Mouse (Mus musculus): ENCODE measurements around the gene Nipal3. TPM values are rescaled to one million over a fixed set of nuclear protein-coding genes. Genes with fewer than 3 reads are reported as not detected.

Nipal3 gene
- polyA plus RNA-seq, 1 experiment from 2014 or later = 5.1 TPM

- Histone ChIP-seq H3K9ac (no peak overlapping the region), H3K36me3 (no peaks in the 10 kb centered on the region), H3K4me3 (no peak overlapping the region), H3K4me2 (no peak overlapping the region), H3K27ac (replicated peaks) (no peak overlapping the region), H3K4me1 (replicated peaks) (peaks cover 12% of the 10 kb centered on the region), H3K27me3 (peaks cover 6% of the 10 kb centered on the region; the same call in 1 of the 2 replicates), H3K9me3 (peaks cover 11% of the 10 kb centered on the region)
- 76% methylated on average over 3 of the region's 3 CpGs for WGBS
- ATAC-seq (ENCODE audit: low read depth) = no peak
These were observed 5.0 kb upstream of the Nipal3 start for GRCm38 (mm10) chr4:135499831-135500230.

GRCm38 (mm10) chr4:135498136-135498535, 3.3 kb upstream of the Nipal3 start:
- no peak for ATAC-seq (ENCODE audit: low read depth)
- Histone ChIP-seq H3K27ac (replicated peaks) (no peak overlapping the region), H3K4me3 (no peak overlapping the region), H3K27me3 (peaks cover 6% of the 10 kb centered on the region; the same call in 1 of the 2 replicates), H3K9ac (no peak overlapping the region), H3K4me1 (replicated peaks) (peaks cover 22% of the 10 kb centered on the region), H3K9me3 (peaks cover 11% of the 10 kb centered on the region), H3K4me2 (no peak overlapping the region), H3K36me3 (no peaks in the 10 kb centered on the region)
- 83% methylated on average over 6 of the region's 6 CpGs for WGBS

DNA sequence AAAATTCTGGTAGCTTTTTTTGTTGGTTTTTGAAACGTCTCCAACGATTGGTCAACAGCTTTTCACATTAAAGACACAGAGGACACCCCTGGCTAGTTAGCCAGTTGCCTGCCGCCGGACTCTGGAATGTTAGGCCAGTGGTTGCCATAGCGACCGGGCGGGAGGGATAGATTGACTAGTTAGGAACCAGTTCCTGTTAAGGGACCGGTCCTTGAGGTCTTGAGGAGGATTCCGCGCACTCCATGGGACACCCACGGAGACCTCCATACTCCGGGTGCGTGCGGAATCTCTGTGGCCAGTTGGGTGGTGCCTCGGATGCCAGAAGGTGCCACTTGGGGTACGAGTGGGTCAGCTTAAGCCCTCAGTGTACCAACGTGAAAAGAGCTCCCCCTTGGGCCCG, 972 bp upstream of the Nipal3 start:
- H3K36me3 ChIP-seq = peaks cover under 1% of the 10 kb centered on the region; the same call in 1 of the 2 replicates
- peaks cover 25% of the 10 kb centered on the region for H3K4me1 ChIP-seq (replicated peaks)
- peaks cover 6% of the 10 kb centered on the region for H3K27me3 ChIP-seq
- no peak for ATAC-seq (ENCODE audit: low read depth)
- peaks cover 8% of the 10 kb centered on the region for H3K9me3 ChIP-seq
- 13% methylated on average over 18 of the region's 18 CpGs for WGBS
- 0 out of 2 replicates have a peak overlapping the region, but pooled peaks have one; percentile 71 for H3K4me3 ChIP-seq
- H3K27ac ChIP-seq (replicated peaks) = no peak overlapping the region
- no peak overlapping the region for H3K9ac ChIP-seq
- H3K4me2 ChIP-seq = peak overlapping the region; percentile 97

DNA sequence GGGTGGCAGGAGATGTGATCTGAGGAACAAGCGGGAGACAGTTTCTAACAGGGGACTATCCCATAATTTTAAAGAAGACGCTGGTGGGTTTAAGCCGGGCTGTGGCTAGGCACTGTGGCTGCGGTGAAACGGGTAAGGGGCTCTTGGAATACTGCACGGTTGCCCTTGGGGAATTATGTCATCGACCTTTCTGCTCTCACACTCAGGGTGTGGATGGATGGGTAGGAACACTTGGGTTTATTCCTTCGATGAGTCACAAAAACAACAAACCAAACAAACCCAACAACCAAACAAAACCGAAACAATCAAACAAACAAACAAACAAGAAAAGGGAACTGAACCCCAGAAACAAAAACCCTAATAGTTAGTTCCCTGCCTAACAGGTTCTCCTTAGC, 556 bp upstream of the Nipal3 start:
- Histone ChIP-seq H3K36me3 (peaks cover 5% of the 10 kb centered on the region; the same call in 1 of the 2 replicates), H3K4me3 (peak overlapping the region; percentile 71), H3K4me2 (peak overlapping the region; percentile 97), H3K9ac (peak overlapping the region; percentile 71; the same call in 1 of the 2 replicates), H3K4me1 (replicated peaks) (peaks cover 25% of the 10 kb centered on the region), H3K9me3 (peaks cover 4% of the 10 kb centered on the region), H3K27me3 (peaks cover 6% of the 10 kb centered on the region), H3K27ac (replicated peaks) (no peak overlapping the region)
- WGBS = 19% methylated on average over 9 of the region's 9 CpGs
- no peak for ATAC-seq (ENCODE audit: low read depth)

DNA sequence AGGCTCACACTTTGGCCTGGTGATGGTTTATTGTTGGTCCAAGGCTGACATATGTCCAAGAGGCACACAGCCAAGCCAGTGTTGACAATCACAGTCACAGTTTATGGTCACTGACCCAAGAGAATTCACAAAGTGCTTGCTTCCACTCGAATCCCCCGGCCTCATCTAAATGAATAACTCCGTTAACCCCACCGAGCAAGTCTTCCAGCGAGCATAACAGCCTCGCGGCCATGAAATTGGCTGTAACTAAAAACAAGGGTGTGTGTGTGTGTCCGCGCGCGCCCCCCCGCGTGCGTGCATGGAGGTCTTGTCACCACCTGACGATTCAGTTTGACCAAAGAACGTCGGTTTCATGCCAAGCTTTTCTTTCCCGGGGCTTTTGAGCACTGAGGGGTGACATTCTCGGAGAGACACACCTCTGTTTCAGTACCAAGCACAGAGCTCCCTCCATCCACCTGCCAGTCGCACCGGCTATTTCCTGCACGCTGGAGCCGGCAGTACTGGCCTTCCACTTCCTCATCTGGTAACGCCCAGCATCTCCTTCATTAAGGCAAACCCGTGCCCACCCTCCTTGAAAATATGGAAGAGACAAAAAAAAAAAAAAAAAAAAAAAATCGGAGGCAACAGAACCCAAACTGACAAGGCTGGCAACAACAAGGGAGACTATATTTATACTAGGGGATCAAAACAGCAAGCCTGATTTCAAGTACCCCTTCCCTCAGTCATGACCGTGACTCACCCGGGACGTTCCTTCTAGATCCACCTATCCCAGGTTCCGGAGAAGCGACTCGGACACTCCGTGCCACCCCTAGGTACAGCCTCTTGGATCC, 932 bp downstream of the Nipal3 start:
- Histone ChIP-seq H3K27me3 (peaks cover 6% of the 10 kb centered on the region), H3K4me1 (replicated peaks) (peaks cover 25% of the 10 kb centered on the region), H3K36me3 (peaks cover 20% of the 10 kb centered on the region), H3K9ac (peak overlapping the region; percentile 71), H3K27ac (replicated peaks) (peak overlapping the region; percentile 49; the same call in 1 of the 2 replicates), H3K9me3 (no peaks in the 10 kb centered on the region), H3K4me2 (peak overlapping the region; percentile 97), H3K4me3 (peak overlapping the region; percentile 71)
- ATAC-seq (ENCODE audit: low read depth) = peak; percentile 12; the same call in 1 of the 2 replicates
- WGBS = under 1% methylated on average over 33 of the region's 33 CpGs

- Histone ChIP-seq H3K4me2 (peak overlapping the region; percentile 97), H3K27me3 (peaks cover 6% of the 10 kb centered on the region), H3K9me3 (no peaks in the 10 kb centered on the region), H3K9ac (peak overlapping the region; percentile 71), H3K27ac (replicated peaks) (peak overlapping the region; percentile 49; the same call in 1 of the 2 replicates), H3K4me3 (peak overlapping the region; percentile 71), H3K4me1 (replicated peaks) (peaks cover 25% of the 10 kb centered on the region), H3K36me3 (peaks cover 24% of the 10 kb centered on the region)
- peak; percentile 3; the same call in 1 of the 2 replicates for ATAC-seq (ENCODE audit: low read depth)
- 50% methylated on average over 4 of the region's 4 CpGs for WGBS
These were observed 1.6 kb downstream of the Nipal3 start for GRCm38 (mm10) chr4:135493271-135493670.

GRCm38 (mm10) chr4:135489256-135489655, 5.6 kb downstream of the Nipal3 start:
- H3K4me3 ChIP-seq = no peak overlapping the region
- H3K9ac ChIP-seq = no peak overlapping the region
- H3K27me3 ChIP-seq = no peaks in the 10 kb centered on the region; the same call in 1 of the 2 replicates
- peaks cover 24% of the 10 kb centered on the region for H3K36me3 ChIP-seq
- H3K27ac ChIP-seq (replicated peaks) = no peak overlapping the region
- WGBS = 90% methylated on average over 7 of the region's 7 CpGs
- peaks cover 18% of the 10 kb centered on the region for H3K4me1 ChIP-seq (replicated peaks)
- ATAC-seq (ENCODE audit: low read depth) = no peak
- no peaks in the 10 kb centered on the region for H3K9me3 ChIP-seq
- no peak overlapping the region for H3K4me2 ChIP-seq

- H3K27ac ChIP-seq (replicated peaks) = no peak overlapping the region
- H3K27me3 ChIP-seq = no peaks in the 10 kb centered on the region
- no peak overlapping the region for H3K4me2 ChIP-seq
- peaks cover 30% of the 10 kb centered on the region for H3K36me3 ChIP-seq
- WGBS = 87% methylated on average over 11 of the region's 11 CpGs
- no peak overlapping the region for H3K9ac ChIP-seq
- H3K9me3 ChIP-seq = no peaks in the 10 kb centered on the region
- H3K4me3 ChIP-seq = no peak overlapping the region
- peaks cover 7% of the 10 kb centered on the region for H3K4me1 ChIP-seq (replicated peaks)
- ATAC-seq (ENCODE audit: low read depth) = no peak
These were observed 8.5 kb downstream of the Nipal3 start for GRCm38 (mm10) chr4:135486352-135486751.

GRCm38 (mm10) chr4:135485086-135485485, 9.8 kb downstream of the Nipal3 start:
- Histone ChIP-seq H3K4me2 (no peak overlapping the region), H3K27ac (replicated peaks) (no peak overlapping the region), H3K27me3 (no peaks in the 10 kb centered on the region), H3K36me3 (peaks cover 22% of the 10 kb centered on the region), H3K4me3 (no peak overlapping the region), H3K9me3 (no peaks in the 10 kb centered on the region), H3K4me1 (replicated peaks) (peaks cover 7% of the 10 kb centered on the region), H3K9ac (no peak overlapping the region)
- WGBS = 37% methylated on average over 10 of the region's 10 CpGs
- no peak for ATAC-seq (ENCODE audit: low read depth)

- Histone ChIP-seq H3K9ac (no peak overlapping the region), H3K4me3 (no peak overlapping the region), H3K27me3 (no peaks in the 10 kb centered on the region), H3K4me1 (replicated peaks) (peaks cover 7% of the 10 kb centered on the region), H3K4me2 (no peak overlapping the region), H3K27ac (replicated peaks) (no peak overlapping the region), H3K36me3 (peaks cover 9% of the 10 kb centered on the region; the same call in 1 of the 2 replicates), H3K9me3 (no peaks in the 10 kb centered on the region)
- no peak for ATAC-seq (ENCODE audit: low read depth)
- 78% methylated on average over 9 of the region's 9 CpGs for WGBS
These were observed 14.5 kb downstream of the Nipal3 start for GRCm38 (mm10) chr4:135480370-135480769.

- Histone ChIP-seq H3K36me3 (peaks cover 16% of the 10 kb centered on the region), H3K27me3 (no peaks in the 10 kb centered on the region), H3K9ac (no peak overlapping the region), H3K9me3 (no peaks in the 10 kb centered on the region), H3K4me2 (no peak overlapping the region), H3K27ac (replicated peaks) (no peak overlapping the region), H3K4me3 (no peak overlapping the region), H3K4me1 (replicated peaks) (no peaks in the 10 kb centered on the region)
- ATAC-seq (ENCODE audit: low read depth) = no peak
- WGBS = 88% methylated on average over 10 of the region's 10 CpGs
These were observed 17.0 kb downstream of the Nipal3 start for GRCm38 (mm10) chr4:135477851-135478250.

DNA sequence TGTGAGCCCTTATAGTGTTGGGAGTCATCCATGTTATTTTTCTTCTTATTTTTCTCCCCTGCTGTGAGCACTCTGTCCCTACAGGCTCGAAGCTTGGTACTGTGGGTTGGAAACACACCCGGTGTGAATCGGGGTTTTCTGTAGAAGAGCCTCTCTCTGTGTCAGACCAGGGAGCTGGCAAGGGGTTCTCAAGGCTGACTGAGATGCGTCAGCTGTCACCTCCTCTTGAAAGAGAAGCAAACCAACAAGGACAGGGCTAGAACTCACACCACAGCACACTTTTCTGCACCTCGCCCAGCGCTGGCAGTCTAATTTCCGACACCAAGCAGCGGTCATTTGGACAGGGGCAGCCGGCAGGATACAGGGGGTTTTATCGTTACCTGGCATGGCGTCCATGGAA, 31.4 kb downstream of the Nipal3 start:
- 94% methylated on average over 11 of the region's 11 CpGs for WGBS
- no peak overlapping the region for H3K4me3 ChIP-seq
- H3K4me2 ChIP-seq = no peak overlapping the region
- no peaks in the 10 kb centered on the region for H3K4me1 ChIP-seq (replicated peaks)
- ATAC-seq (ENCODE audit: low read depth) = no peak
- H3K27ac ChIP-seq (replicated peaks) = no peak overlapping the region
- peaks cover 42% of the 10 kb centered on the region for H3K36me3 ChIP-seq
- H3K9ac ChIP-seq = no peak overlapping the region
- H3K27me3 ChIP-seq = no peaks in the 10 kb centered on the region
- H3K9me3 ChIP-seq = no peaks in the 10 kb centered on the region

All from neural tube, embryonic 13.5 days (tissue).